ENCODE assay signal across 31 mouse cellular contexts in the genomic region with DNA sequence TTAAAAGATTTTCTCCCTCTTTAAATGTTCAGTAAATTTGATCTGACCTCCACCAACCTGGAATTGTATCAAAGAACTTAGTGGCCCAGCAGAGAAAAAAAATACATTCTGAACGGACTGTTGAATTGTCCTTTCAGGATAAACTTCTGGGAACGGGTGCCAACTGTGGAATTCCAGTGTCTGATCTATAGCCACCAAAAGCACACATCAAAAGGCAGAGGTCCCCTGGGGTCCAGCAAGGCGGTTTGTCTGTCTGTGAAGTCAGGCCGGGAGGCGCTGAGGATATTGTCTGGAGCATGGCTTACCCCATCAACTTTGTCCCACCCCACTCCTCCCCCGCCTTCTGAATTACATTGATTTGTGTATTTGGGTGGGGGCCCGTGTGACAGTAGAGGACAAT. TPM values are rescaled to one million over a fixed set of nuclear protein-coding genes. Genes with fewer than 3 reads are reported as not detected.
A peak's percentile ranks its signal among the peaks of the same experiment; 100 is the strongest.
DNase-seq lines count a peak whose midpoint lies in the region; ATAC-seq and TF ChIP-seq lines count a peak whose summit lies in the region.
"Had no signal": no experiment of that assay in that cellular context is flagged by ENCODE, and none has a peak within 500 bp of the region (broad histone marks: within the 10 kb centered on the region; RNA-seq: fewer than 3 reads in every experiment).

No protein-coding gene starts in this region.

- ATAC-seq in kidney, embryonic 15.5 days (replicated peaks; ENCODE audit: low FRiP score), result 0 out of 2 replicates have a peak, but pooled peaks have one; percentile 36
- ATAC-seq: forebrain, embryonic 14.5 days; hindbrain, embryonic 16.5 days; intestine, embryonic 15.5 days; midbrain, embryonic 15.5 days had no signal

- no peaks in the 10 kb centered on the region for H3K27me3 ChIP-seq in kidney, embryonic 15.5 days
- H3K27me3 ChIP-seq: intestine, embryonic 15.5 days; limb, embryonic 15.5 days; midbrain, embryonic 15.5 days; neural tube, embryonic 12.5 days had no signal

- DNase-seq in adrenal gland, postnatal 10 days, result peak; percentile 23
- DNase-seq in adrenal gland, adult 8-10 months, result no peak
- DNase-seq in gastrocnemius, adult 2 months, result no peak
- no peak for DNase-seq in gastrocnemius, postnatal 25 days
- no peak for DNase-seq in kidney, adult 18-20 months
- peak; percentile 33 to 53 for DNase-seq in adrenal gland, postnatal 36 days
- DNase-seq: cerebellum, adult 9-11 months; lung, embryonic 14.5 days; right cerebral cortex, postnatal 14 days; thymus, adult 2 months; thymus, postnatal 4 days had no signal

- H3K9ac ChIP-seq in kidney, embryonic 15.5 days, result no peak overlapping the region
- H3K9ac ChIP-seq: intestine, embryonic 15.5 days; limb, embryonic 15.5 days; liver, embryonic 14.5 days; lung, embryonic 14.5 days; midbrain, embryonic 15.5 days; neural tube, embryonic 12.5 days had no signal

- 29% methylated on average over 7 of the region's 7 CpGs for WGBS in kidney, embryonic 15.5 days

- H3K4me3 ChIP-seq in gastrocnemius, adult 2 months, result no peak overlapping the region
- no peak overlapping the region for H3K4me3 ChIP-seq in kidney, embryonic 15.5 days (replicated peaks)
- H3K4me3 ChIP-seq: hindbrain, embryonic 10.5 days; intestine, embryonic 15.5 days; left cerebral cortex, adult 2 months; limb, embryonic 15.5 days; midbrain, embryonic 15.5 days; neural tube, embryonic 12.5 days had no signal

- H3K4me1 ChIP-seq in kidney, embryonic 15.5 days, result peaks cover 25% of the 10 kb centered on the region
- H3K4me1 ChIP-seq: hindbrain, embryonic 10.5 days; midbrain, embryonic 15.5 days had no signal

- no peaks in the 10 kb centered on the region; the same call in 1 of the 2 replicates for H3K36me3 ChIP-seq in kidney, embryonic 15.5 days
- H3K36me3 ChIP-seq: intestine, embryonic 15.5 days; midbrain, embryonic 15.5 days had no signal

- no peak overlapping the region for H3K4me2 ChIP-seq in kidney, embryonic 15.5 days
- H3K4me2 ChIP-seq: intestine, embryonic 15.5 days; limb, embryonic 15.5 days; lung, embryonic 14.5 days; midbrain, embryonic 15.5 days; neural tube, embryonic 12.5 days had no signal

- intact Hi-C loops in gastrocnemius, adult 2 months (cut with DNase I), result no loop called here

- no peaks in the 10 kb centered on the region for H3K9me3 ChIP-seq in kidney, embryonic 15.5 days (replicated peaks)
- H3K9me3 ChIP-seq: hindbrain, embryonic 10.5 days; intestine, embryonic 15.5 days; limb, embryonic 15.5 days; midbrain, embryonic 15.5 days; neural tube, embryonic 12.5 days had no signal

- no peak for TF ChIP-seq CTCF in gastrocnemius, adult 2 months (IDR thresholded peaks at IDR 0.05)

- peak overlapping the region; percentile 53 for H3K27ac ChIP-seq in gastrocnemius, adult 2 months
- H3K27ac ChIP-seq in kidney, embryonic 15.5 days, result 0 out of 2 replicates have a peak overlapping the region, but pooled peaks have one; percentile 37
- H3K27ac ChIP-seq: hindbrain, embryonic 10.5 days; intestine, embryonic 15.5 days; limb, embryonic 15.5 days; liver, embryonic 14.5 days; midbrain, embryonic 15.5 days; neural tube, embryonic 12.5 days; stomach, postnatal 0 days had no signal

RNA-seq across cellular contexts. Expression of a gene that starts 16.9 kb away (rescaled TPM):
- total RNA-seq in adrenal gland, postnatal 10 days (2021), result 10 to 100 TPM; 33.7 to 39.3 TPM
- 10 to 100 TPM; 18.9 to 39.9 (median 33.1) TPM for total RNA-seq in adrenal gland, adult 8-10 months (2022)
- total RNA-seq in gastrocnemius, adult 2 months (2021), result 10 to 100 TPM; 19.6 to 22.9 TPM
- 10 to 100 TPM; 24.6 to 28.7 TPM for total RNA-seq in gastrocnemius, postnatal 25 days (2021)
- polyA plus RNA-seq in kidney, embryonic 15.5 days (2015; fragmentation: Nextera tagmentation; extraction: Ambion mirVana), result 43.2 and 45.2 TPM in 2 replicates
- total RNA-seq in adrenal gland, postnatal 36 days (2021), result 10 to 100 TPM; 20.0 to 28.0 TPM

RNA-seq across cellular contexts. Expression of a gene that starts 35.4 kb away (rescaled TPM):
- not detected for total RNA-seq in adrenal gland, postnatal 10 days (2021)
- not detected for total RNA-seq in adrenal gland, adult 8-10 months (2022)
- total RNA-seq in gastrocnemius, adult 2 months (2021), result not detected
- not detected for total RNA-seq in gastrocnemius, postnatal 25 days (2021)
- not detected in 2 replicates for polyA plus RNA-seq in kidney, embryonic 15.5 days (2015; fragmentation: Nextera tagmentation; extraction: Ambion mirVana)
- total RNA-seq in adrenal gland, postnatal 36 days (2021), result not detected
- total RNA-seq: common myeloid progenitor, adult 5-6 weeks; gastrocnemius, adult 8-10 months; granulocyte monocyte progenitor cell, adult 5-6 weeks; layer of hippocampus, postnatal 10 days; left cerebral cortex, adult 2 months; left cerebral cortex, postnatal 36 days; megakaryocyte, adult 5-6 weeks had no signal
- polyA plus RNA-seq: embryonic facial prominence, embryonic 14.5 days; forebrain, embryonic 14.5 days; frontal cortex, adult 2 months; heart, embryonic 14.5 days; hindbrain, embryonic 10.5 days; hindbrain, embryonic 16.5 days; intestine, embryonic 15.5 days; limb, embryonic 15.5 days; liver, embryonic 14.5 days; lung, embryonic 14.5 days; midbrain, embryonic 15.5 days; neural tube, embryonic 12.5 days; stomach, postnatal 0 days; thymus, adult 2 months had no signal

RNA-seq across cellular contexts. Expression of a gene that starts 44.9 kb away (rescaled TPM):
- total RNA-seq in adrenal gland, postnatal 10 days (2021), result 1 to 10 TPM; 3.6 to 4.0 TPM
- 1 to 10 TPM in 1 of 4 experiments, under 1 TPM in 2, not detected in 1; 0.55 to 2.0 (median 0.71) TPM for total RNA-seq in adrenal gland, adult 8-10 months (2022)
- total RNA-seq in gastrocnemius, adult 2 months (2021), result 1 to 10 TPM in 1 of 2 experiments, under 1 TPM in 1; 0.66 to 1.3 TPM
- total RNA-seq in gastrocnemius, postnatal 25 days (2021), result 1 to 10 TPM in 1 of 2 experiments, under 1 TPM in 1; 0.61 to 1.1 TPM
- 1.9 and 2.4 TPM in 2 replicates for polyA plus RNA-seq in kidney, embryonic 15.5 days (2015; fragmentation: Nextera tagmentation; extraction: Ambion mirVana)
- total RNA-seq in adrenal gland, postnatal 36 days (2021), result under 1 TPM; 0.73 to 0.82 TPM
- total RNA-seq: common myeloid progenitor, adult 5-6 weeks; layer of hippocampus, postnatal 10 days had no signal

Comparison
In these comparisons a context has a peak if more than half of its experiments do, and no peak if none do; other contexts are left out.
1. DNase-seq: peak in adrenal gland, postnatal 10 days (single experiment) and adrenal gland, postnatal 36 days (2 of 2); none in adrenal gland, adult 8-10 months (single experiment), gastrocnemius, adult 2 months (single experiment), gastrocnemius, postnatal 25 days (single experiment) and kidney, adult 18-20 months (single experiment).